Mouse (Mus musculus) hindbrain, embryonic 12.5 days (tissue): ENCODE data around the gene Cpm. TPM values are rescaled to one million over a fixed set of nuclear protein-coding genes. Genes with fewer than 3 reads are reported as not detected.

Experiments
- ATAC-seq: fragments of 200-750 bp; cut with Nextera tagmentation; 2 replicates; pipeline ENCODE4 v1.8.0; 2017; ENCODE audit warnings: moderate TSS enrichment; ENCODE audit not compliant: low FRiP score
- H3K27ac ChIP-seq: fragments of 300-500 bp; sonication (generic); 2 replicates; pipeline ENCODE4 v1.5.1; 2016; ENCODE audit warnings: mild to moderate bottlenecking
- H3K27me3 ChIP-seq: fragments of 300-500 bp; sonication (generic); 2 replicates; pipeline ENCODE4 v1.6.1; 2016; ENCODE audit warnings: mild to moderate bottlenecking
- H3K36me3 ChIP-seq: fragments of 300-500 bp; sonication (generic); 2 replicates; pipeline ENCODE4 v1.6.1; 2016; ENCODE audit warnings: mild to moderate bottlenecking
- H3K4me1 ChIP-seq: fragments of 300-500 bp; sonication (generic); 2 replicates; pipeline ENCODE4 v1.6.1; 2016
- H3K4me2 ChIP-seq: fragments of 300-500 bp; sonication (generic); replicated peaks from 2 replicates; pipeline ENCODE4 v1.6.1; 2016; ENCODE audit warnings: mild to moderate bottlenecking
- H3K4me3 ChIP-seq: fragments of 300-500 bp; sonication (generic); 2 replicates; pipeline ENCODE4 v1.5.1; 2016; ENCODE audit warnings: mild to moderate bottlenecking
- H3K9ac ChIP-seq: fragments of 300-500 bp; sonication (generic); 2 replicates; pipeline ENCODE4 v1.6.1; 2016; ENCODE audit warnings: mild to moderate bottlenecking, moderate library complexity
- H3K9me3 ChIP-seq: fragments of 300-500 bp; sonication (generic); replicated peaks from 2 replicates; pipeline ENCODE4 v1.6.1; 2016; ENCODE audit warnings: mild to moderate bottlenecking
- WGBS: fragments of 180-500 bp; shearing (Covaris S2); methylation state at CpG from one replicate; pipeline ENCODE4 v1.1.7; 2016; 5-methylcytosine and 5-hydroxymethylcytosine counted together
- polyA plus RNA-seq: library from polyadenylated mRNA; unstranded; fragments of >200 nt; fragmentation: Nextera tagmentation; extraction: Ambion mirVana; gene quantifications from 2 replicates; pipeline ENCODE4 v1.2.1, GENCODE M21; 2016

Cpm gene
- polyA plus RNA-seq, 1 experiment from 2014 or later = 6.0 TPM

DNA sequence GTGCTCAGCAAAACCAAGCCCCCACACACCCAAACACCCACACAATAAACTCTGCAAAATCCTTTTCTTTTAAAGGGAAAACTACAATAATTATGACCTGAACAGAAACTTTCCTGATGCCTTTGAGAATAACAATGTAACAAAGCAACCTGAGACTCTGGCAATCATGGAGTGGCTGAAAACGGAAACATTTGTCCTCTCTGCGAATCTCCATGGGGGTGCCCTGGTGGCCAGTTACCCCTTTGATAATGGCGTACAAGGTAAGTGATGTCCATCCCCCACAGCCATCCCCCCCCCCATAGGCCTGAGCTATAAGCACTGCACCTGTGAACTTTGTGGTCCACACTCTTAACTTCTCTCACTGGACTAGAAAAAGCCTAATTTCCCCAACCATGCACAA lies 40.8 kb downstream of the Cpm start:
- 73% methylated on average over 3 of the region's 3 CpGs for WGBS
- H3K27ac ChIP-seq = no peak overlapping the region
- no peaks in the 10 kb centered on the region for H3K36me3 ChIP-seq

DNA sequence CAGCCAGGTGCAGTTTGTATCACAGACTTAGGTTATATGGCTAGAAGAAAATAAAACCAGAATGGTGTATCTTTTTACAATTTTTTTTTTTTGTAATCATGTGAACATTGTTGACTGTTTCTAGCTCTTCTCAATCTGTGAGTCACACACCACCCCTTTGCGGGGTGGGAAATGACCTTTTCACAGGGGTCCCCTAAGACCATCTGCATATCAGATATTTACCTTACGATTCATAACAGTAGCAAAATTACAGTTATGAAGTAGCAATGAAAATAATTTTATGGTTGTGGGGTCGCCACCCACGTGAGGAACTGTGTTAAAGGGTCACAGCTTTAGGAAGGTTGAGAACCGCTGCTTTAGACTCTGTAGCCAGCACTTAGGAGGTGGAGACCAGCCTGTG lies 41.5 kb downstream of the Cpm start:
- Histone ChIP-seq H3K27ac (no peak overlapping the region), H3K27me3 (no peaks in the 10 kb centered on the region), H3K9me3 (no peaks in the 10 kb centered on the region), H3K4me3 (no peak overlapping the region), H3K36me3 (no peaks in the 10 kb centered on the region), H3K4me1 (peaks cover 5% of the 10 kb centered on the region; the same call in 1 of the 2 replicates), H3K9ac (no peak overlapping the region), H3K4me2 (no peak overlapping the region)
- no peak for ATAC-seq
- WGBS = 89% methylated on average over 5 of the region's 5 CpGs

More for the DNA sequence above, 40.8 kb downstream of the Cpm start:
- Histone ChIP-seq H3K9ac (no peak overlapping the region), H3K9me3 (no peaks in the 10 kb centered on the region), H3K27me3 (no peaks in the 10 kb centered on the region), H3K4me2 (no peak overlapping the region), H3K4me1 (peaks cover 3% of the 10 kb centered on the region; the same call in 1 of the 2 replicates), H3K4me3 (no peak overlapping the region)
- ATAC-seq = no peak

DNA sequence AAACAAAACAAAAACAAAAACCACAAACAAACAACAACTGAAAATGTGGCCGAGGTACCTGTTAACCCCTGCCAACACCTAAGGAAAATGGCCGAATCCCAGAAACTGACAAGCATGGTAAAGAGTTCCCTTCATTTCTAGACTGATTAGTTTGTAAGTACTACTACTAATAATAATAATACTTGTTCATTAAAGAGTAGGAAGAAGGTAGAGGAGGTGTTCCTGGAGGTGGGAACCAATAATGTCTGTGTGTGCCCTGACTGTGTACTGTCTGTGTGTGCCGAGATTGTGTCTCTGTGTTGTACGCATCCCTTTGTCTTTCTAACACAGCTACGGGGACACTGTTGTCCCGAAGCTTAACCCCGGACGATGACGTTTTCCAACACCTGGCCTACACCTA lies 42.0 kb downstream of the Cpm start:
- WGBS = 89% methylated on average over 9 of the region's 9 CpGs
- H3K36me3 ChIP-seq = no peaks in the 10 kb centered on the region
- no peak overlapping the region for H3K9ac ChIP-seq
- H3K27me3 ChIP-seq = no peaks in the 10 kb centered on the region
- H3K4me1 ChIP-seq = peaks cover 6% of the 10 kb centered on the region; the same call in 1 of the 2 replicates
- H3K27ac ChIP-seq = no peak overlapping the region
- H3K4me3 ChIP-seq = no peak overlapping the region
- no peak overlapping the region for H3K4me2 ChIP-seq
- no peaks in the 10 kb centered on the region for H3K9me3 ChIP-seq
- no peak for ATAC-seq

DNA sequence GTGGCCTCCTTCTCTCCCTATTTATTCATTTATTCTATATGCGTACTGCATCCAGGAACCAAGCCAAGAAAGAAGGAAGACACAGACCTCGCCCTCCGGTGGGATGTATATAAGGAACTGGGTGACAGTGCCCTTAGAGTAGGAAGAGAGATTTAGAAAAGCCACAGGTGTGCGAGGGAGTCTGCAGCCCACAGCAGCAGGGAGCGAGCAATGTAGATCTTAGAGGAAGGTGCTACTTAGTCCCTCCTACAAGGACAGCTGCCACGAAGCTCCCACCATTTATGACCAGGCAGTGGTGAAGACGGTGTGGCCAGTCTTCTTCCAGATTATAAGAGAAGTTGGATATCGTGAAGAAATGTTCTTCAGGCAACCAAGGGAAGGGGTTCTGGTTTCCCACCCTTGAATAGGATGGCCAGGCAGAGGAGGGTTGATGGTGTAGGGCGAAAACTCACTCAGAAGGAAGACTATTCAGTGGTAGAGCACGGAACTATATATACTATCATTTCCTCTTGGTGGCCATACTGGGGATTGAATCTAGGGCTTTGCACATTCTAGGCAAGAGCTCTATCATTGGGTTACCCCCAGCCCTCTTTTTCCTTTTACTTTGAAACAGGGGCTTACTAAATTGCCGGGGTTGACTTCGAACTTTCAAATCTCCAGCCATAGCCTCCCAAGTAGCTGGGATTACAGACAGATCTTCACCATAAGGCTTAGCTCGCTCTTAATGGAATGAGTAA lies 42.8 kb downstream of the Cpm start:
- Histone ChIP-seq H3K36me3 (no peaks in the 10 kb centered on the region), H3K4me1 (peaks cover 6% of the 10 kb centered on the region; the same call in 1 of the 2 replicates), H3K27me3 (no peaks in the 10 kb centered on the region), H3K9ac (no peak overlapping the region), H3K9me3 (no peaks in the 10 kb centered on the region), H3K4me3 (no peak overlapping the region), H3K4me2 (no peak overlapping the region), H3K27ac (no peak overlapping the region)
- ATAC-seq = no peak
- WGBS = 88% methylated on average over 13 of the region's 13 CpGs

DNA sequence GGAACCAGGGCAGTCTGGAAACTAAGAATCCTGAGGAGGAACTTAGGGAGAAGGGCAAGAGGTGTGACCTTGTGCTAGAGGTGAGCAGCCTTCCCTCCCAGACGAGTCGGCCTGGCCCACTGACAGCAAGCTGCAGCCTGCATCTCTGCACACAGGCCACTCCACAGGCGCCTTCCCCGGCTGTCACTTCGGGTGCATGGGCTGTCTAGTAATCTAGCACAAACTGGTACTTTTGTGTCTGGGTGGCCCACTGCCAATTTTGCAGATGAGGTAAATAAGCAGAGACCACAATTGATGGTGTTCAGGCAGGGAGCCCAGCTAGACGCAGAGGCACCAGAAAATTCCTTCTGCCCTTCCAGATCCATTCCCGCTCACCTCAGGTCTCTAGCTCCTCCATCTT lies 43.4 kb downstream of the Cpm start:
- no peak for ATAC-seq
- H3K9me3 ChIP-seq = no peaks in the 10 kb centered on the region
- H3K9ac ChIP-seq = no peak overlapping the region
- H3K4me2 ChIP-seq = no peak overlapping the region
- no peaks in the 10 kb centered on the region for H3K27me3 ChIP-seq
- H3K36me3 ChIP-seq = no peaks in the 10 kb centered on the region
- peaks cover 6% of the 10 kb centered on the region; the same call in 1 of the 2 replicates for H3K4me1 ChIP-seq
- no peak overlapping the region for H3K4me3 ChIP-seq
- H3K27ac ChIP-seq = no peak overlapping the region
- 65% methylated on average over 7 of the region's 7 CpGs for whole genome bisulfite sequencing

DNA sequence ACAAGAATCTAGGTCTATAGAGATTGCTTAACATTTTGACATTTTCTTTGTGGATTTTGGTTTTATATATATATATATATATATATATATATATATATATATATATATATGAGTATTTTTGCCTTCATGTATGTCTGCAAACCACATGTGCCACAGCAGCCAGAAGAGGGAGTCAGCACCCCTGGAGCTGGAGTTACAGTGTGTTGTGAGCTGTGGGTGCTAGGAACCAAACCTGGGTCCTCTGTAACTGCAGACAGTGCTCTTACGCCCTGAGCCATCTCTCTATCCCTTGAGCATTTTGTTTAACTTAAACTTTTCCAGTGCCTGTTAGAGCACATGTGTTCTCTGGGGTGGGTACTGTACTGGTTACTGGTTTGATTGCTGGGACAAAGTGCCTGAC lies 44.6 kb downstream of the Cpm start:
- H3K4me2 ChIP-seq = no peak overlapping the region
- H3K27me3 ChIP-seq = no peaks in the 10 kb centered on the region
- no peaks in the 10 kb centered on the region for H3K9me3 ChIP-seq
- H3K36me3 ChIP-seq = no peaks in the 10 kb centered on the region
- H3K4me1 ChIP-seq = peaks cover 6% of the 10 kb centered on the region; the same call in 1 of the 2 replicates
- no peak overlapping the region for H3K4me3 ChIP-seq
- WGBS = 89% methylated on average over 1 of the region's 1 CpGs
- H3K27ac ChIP-seq = no peak overlapping the region
- ATAC-seq = no peak
- H3K9ac ChIP-seq = no peak overlapping the region

DNA sequence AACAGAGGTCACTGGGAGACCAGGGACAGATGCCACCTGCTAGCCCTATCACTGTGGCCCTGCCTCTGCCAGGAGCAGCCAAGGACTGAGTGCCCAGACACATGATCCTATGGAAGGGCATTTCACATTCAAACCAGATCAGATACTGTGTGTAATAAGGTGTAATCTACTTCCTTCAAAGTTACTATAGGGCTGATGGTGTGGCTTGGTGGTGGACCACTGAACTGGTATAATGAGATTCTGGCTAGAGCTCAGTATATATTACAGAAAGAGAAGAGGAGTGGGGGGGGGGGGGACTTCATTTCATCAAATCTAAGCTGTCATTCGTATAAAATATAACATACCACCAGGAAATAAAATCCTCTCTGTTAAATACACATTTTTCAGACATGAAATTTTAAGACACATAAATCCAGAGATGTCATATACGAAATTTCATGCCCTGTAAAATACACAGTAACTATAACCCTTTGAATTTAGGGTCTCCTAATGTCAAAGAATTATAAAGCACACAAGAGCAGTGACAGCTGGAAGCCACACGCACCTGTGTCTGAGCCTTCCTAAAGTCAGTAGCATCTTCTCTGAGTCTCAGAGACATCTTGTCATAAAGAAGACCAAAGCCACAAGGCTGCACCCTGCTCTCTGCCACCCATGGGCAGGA lies 45.2 kb downstream of the Cpm start:
- Histone ChIP-seq H3K4me1 (peaks cover 6% of the 10 kb centered on the region; the same call in 1 of the 2 replicates), H3K9me3 (no peaks in the 10 kb centered on the region), H3K27me3 (no peaks in the 10 kb centered on the region), H3K9ac (no peak overlapping the region), H3K36me3 (no peaks in the 10 kb centered on the region), H3K4me2 (no peak overlapping the region), H3K4me3 (no peak overlapping the region), H3K27ac (no peak overlapping the region)
- no peak for ATAC-seq
- WGBS = 86% methylated on average over 3 of the region's 3 CpGs

DNA sequence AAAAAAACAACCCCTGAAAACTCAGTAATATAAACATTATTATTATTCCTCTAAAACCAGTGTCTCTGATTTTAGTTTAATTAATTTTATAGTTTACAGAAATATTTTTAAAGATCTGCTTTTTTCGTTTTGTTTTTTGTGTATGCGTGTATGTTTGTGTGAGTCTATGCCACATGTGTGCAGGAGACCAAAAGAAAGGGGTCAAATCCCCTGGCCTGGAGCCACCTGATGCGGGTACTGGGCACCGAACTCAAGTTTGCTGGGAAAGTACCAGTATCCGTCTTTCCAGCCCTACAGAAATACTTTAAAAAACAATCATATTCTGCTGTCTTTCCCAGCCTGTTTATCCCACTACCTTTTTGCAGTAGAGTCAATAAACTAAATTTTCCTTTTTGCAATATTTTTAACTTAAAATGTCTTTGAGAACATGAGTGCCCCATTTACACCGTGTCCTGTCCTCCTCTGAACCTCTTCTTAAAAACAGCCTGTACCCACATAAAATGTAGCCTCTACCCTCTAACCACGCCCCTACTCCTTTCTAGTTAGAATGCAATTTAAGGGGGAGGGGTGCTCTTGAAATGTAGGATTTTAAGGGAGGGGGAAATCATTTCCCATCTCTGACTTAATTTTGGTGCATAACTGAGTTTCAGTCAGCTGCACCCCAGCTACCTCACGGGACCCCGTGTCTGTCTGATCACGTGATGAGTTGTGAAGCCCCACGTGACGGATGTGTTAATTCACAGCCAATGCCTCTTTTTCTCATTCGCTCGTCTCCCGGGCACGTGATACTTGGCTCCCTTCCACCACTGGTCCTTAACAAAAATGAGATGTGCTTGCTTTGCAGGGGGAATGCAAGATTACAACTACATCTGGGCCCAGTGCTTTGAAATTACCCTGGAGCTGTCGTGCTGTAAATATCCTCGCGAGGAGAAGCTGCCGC lies 46.1 kb downstream of the Cpm start:
- H3K4me3 ChIP-seq = peak overlapping the region; percentile 28
- peak overlapping the region; percentile 23 for H3K9ac ChIP-seq
- H3K27ac ChIP-seq = peak overlapping the region; percentile 72
- H3K4me1 ChIP-seq = 0 out of 2 replicates have a peak, but pooled peaks cover 3% of the 10 kb centered on the region
- H3K4me2 ChIP-seq = peak overlapping the region; percentile 54
- 38% methylated on average over 20 of the region's 20 CpGs for WGBS
- H3K9me3 ChIP-seq = no peaks in the 10 kb centered on the region
- H3K27me3 ChIP-seq = no peaks in the 10 kb centered on the region
- no peaks in the 10 kb centered on the region for H3K36me3 ChIP-seq
- peak; percentile 87 for ATAC-seq

DNA sequence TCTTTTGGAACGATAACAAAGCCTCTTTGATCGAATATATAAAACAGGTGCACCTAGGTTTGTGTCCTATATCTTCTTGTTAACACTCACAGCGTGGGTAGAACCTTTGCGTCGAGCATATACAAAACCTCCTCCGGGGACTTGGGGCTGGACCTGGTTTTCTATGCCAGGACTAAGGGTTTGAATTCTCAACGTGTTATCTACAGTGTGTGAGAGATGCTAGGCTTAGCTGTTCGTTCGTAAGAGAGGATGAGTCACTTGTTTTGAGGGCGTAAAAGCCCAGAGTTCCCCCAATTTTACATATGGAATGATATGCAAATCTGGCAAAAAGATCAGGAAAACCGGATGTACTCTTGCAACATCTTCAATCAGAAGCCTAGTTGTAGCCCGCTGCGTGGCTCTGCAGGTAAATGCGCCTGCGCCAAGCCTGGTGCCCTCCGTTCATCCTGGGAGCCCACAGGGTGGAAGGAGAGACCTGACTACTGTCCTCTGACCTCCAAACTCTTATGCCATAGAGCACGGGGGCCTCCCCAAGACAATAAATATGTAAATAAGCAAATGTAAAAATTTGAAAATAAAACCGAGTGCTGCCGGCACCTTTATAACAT lies 46.8 kb downstream of the Cpm start:
- no peaks in the 10 kb centered on the region for H3K9me3 ChIP-seq
- ATAC-seq = peak; percentile 74
- H3K4me1 ChIP-seq = 0 out of 2 replicates have a peak, but pooled peaks cover 3% of the 10 kb centered on the region
- 38% methylated on average over 19 of the region's 19 CpGs for WGBS
- H3K36me3 ChIP-seq = no peaks in the 10 kb centered on the region
- H3K4me3 ChIP-seq = peak overlapping the region; percentile 28
- H3K27me3 ChIP-seq = no peaks in the 10 kb centered on the region
- peak overlapping the region; percentile 72 for H3K27ac ChIP-seq
- peak overlapping the region; percentile 23 for H3K9ac ChIP-seq
- H3K4me2 ChIP-seq = peak overlapping the region; percentile 54

DNA sequence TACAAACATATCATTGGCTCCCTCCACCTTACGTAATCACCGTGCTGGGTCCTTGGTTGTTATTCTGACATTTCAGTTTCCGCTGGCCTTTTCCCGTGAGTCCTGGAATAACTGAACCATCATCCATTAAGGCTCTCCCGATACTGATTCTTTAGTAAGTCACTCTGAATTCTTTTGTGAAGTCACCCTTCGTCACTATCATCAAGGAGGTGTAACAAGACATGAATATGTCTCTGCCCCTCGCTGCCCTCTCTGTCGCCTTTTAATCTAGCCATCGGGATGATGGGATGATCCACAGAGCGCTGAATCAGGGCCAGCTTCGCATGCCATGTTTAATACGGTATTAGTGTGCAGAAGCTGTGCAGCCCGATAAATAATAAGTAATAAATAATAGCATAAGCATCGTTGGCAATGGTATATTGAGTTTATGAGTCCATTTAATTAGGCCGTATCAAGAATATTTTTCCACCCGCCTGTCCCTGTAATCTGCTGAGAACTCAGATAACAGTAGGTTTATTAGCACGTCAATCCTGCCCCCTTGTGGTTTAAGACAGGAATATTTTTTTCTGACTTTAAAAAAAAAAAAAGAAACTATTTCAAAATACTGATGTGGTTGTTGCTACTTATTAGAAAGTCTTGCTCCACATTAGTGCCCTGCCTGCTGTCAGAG lies 47.5 kb downstream of the Cpm start:
- Histone ChIP-seq H3K9ac (peak overlapping the region; percentile 23), H3K4me3 (peak overlapping the region; percentile 28), H3K9me3 (no peaks in the 10 kb centered on the region), H3K36me3 (no peaks in the 10 kb centered on the region), H3K27ac (no peak overlapping the region), H3K27me3 (no peaks in the 10 kb centered on the region), H3K4me1 (0 out of 2 replicates have a peak, but pooled peaks cover 3% of the 10 kb centered on the region), H3K4me2 (peak overlapping the region; percentile 54)
- 31% methylated on average over 17 of the region's 17 CpGs for WGBS
- ATAC-seq = peak; percentile 49

DNA sequence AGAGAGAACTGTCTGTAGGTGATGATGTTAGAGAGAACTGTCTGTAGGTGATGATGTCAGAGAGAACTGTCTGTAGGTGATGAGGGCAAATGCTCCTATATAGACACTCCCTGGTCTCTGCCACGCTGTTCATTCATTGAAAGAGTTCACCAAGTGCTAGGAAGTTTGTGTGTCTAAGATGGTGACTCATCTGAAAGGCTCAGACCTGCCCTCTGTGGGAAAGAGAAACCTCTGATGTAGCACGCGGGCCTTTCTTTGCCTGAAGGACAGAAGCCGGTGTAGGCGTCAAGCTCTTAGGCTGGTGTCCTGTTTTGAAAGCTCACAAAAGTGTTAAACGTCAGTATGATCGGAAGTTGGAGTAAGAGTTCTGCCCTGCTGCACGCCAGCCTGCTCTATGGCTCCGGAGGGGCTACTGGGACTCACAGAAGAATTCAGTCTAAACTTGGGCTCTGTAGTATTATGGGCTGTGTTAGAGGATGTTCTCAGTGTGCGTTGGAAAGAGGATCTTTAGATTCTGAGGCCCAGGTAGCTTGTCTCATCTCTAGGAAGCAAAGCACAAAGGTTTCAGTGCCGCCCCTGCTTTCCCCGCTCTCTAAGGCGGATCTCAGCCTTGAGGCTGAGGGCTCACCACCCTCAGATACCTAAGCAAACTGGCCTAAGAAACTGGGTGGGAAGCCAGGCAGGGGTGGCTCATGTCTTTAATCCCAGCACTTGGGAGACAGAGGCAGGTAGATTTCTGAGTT lies 48.4 kb downstream of the Cpm start:
- no peaks in the 10 kb centered on the region for H3K36me3 ChIP-seq
- WGBS = 80% methylated on average over 13 of the region's 13 CpGs
- no peak for ATAC-seq

More for the DNA sequence above, 48.4 kb downstream of the Cpm start:
- 0 out of 2 replicates have a peak, but pooled peaks cover 3% of the 10 kb centered on the region for H3K4me1 ChIP-seq
- H3K9ac ChIP-seq = no peak overlapping the region
- no peaks in the 10 kb centered on the region for H3K9me3 ChIP-seq
- H3K27me3 ChIP-seq = no peaks in the 10 kb centered on the region
- H3K27ac ChIP-seq = no peak overlapping the region
- no peak overlapping the region for H3K4me3 ChIP-seq
- H3K4me2 ChIP-seq = no peak overlapping the region
